Mouse (Mus musculus): Measurements from ENCODE around the gene Ltv1. TPM values are rescaled to one million over a fixed set of nuclear protein-coding genes. Genes with fewer than 3 reads are reported as not detected.

Gene Ltv1
- 10 to 100 TPM; 37.1 to 38.6 TPM for total RNA-seq (2021)
- long read RNA-seq, experiment 1, transcript Ltv1-201 (11 exons, 2,297 nt) = major isoform, 22 of 22 reads
- long read RNA-seq, experiment 1, partial matches to known transcripts = 0 of 22 reads
- long read RNA-seq, experiment 1, other reads (novel, unspliced or antisense) = 0 of 22 reads
- long read RNA-seq, experiment 2, transcript Ltv1-201 (11 exons, 2,297 nt) = major isoform, 46 of 54 reads
- long read RNA-seq, experiment 2, partial matches to known transcripts = 3 of 54 reads
- long read RNA-seq, experiment 2, other reads (novel, unspliced or antisense) = 5 of 54 reads

GRCm38 (mm10) chr10:13192731-13193351 is at the start of gene Ltv1:
TSS of gene Ltv1 (minus strand) at chr10:13193168.
- peak; percentile 85 to 87 for DNase-seq (ENCODE audit: low spot score in 2 of 2)

- no peak for DNase-seq (ENCODE audit: low spot score in 2 of 2)
These were observed 47.5 kb upstream of the Ltv1 start for GRCm38 (mm10) chr10:13240431-13240830.

- DNase-seq (ENCODE audit: low spot score in 2 of 2) = no peak
These were observed 45.2 kb upstream of the Ltv1 start for GRCm38 (mm10) chr10:13238188-13238587.

- DNase-seq (ENCODE audit: low spot score in 2 of 2) = no peak
These were observed 43.9 kb upstream of the Ltv1 start for GRCm38 (mm10) chr10:13236866-13237265.

- no peak for DNase-seq (ENCODE audit: low spot score in 2 of 2)
These were observed 41.5 kb upstream of the Ltv1 start for GRCm38 (mm10) chr10:13234503-13234902.

- DNase-seq (ENCODE audit: low spot score in 2 of 2) = no peak
These were observed 41.0 kb upstream of the Ltv1 start for GRCm38 (mm10) chr10:13233941-13234340.

GRCm38 (mm10) chr10:13233143-13233622 is 40.2 kb upstream of the Ltv1 start:
- no peak for DNase-seq (ENCODE audit: low spot score in 2 of 2)

GRCm38 (mm10) chr10:13232443-13233142 is 39.6 kb upstream of the Ltv1 start:
- DNase-seq (ENCODE audit: low spot score in 2 of 2) = no peak

GRCm38 (mm10) chr10:13230716-13231115 is 37.7 kb upstream of the Ltv1 start:
- no peak for DNase-seq (ENCODE audit: low spot score in 2 of 2)

- DNase-seq (ENCODE audit: low spot score in 2 of 2) = no peak
These were observed 32.6 kb upstream of the Ltv1 start for GRCm38 (mm10) chr10:13225377-13226063.

GRCm38 (mm10) chr10:13222135-13222534 is 29.2 kb upstream of the Ltv1 start:
- no peak for DNase-seq (ENCODE audit: low spot score in 2 of 2)

GRCm38 (mm10) chr10:13220061-13220460 is 27.1 kb upstream of the Ltv1 start:
- DNase-seq (ENCODE audit: low spot score in 2 of 2) = no peak

GRCm38 (mm10) chr10:13213956-13214355 is 21.0 kb upstream of the Ltv1 start:
- no peak for DNase-seq (ENCODE audit: low spot score in 2 of 2)

GRCm38 (mm10) chr10:13212829-13213228 is 19.9 kb upstream of the Ltv1 start:
- no peak for DNase-seq (ENCODE audit: low spot score in 2 of 2)

GRCm38 (mm10) chr10:13212326-13212725 is 19.4 kb upstream of the Ltv1 start:
- no peak for DNase-seq (ENCODE audit: low spot score in 2 of 2)

- DNase-seq (ENCODE audit: low spot score in 2 of 2) = no peak
These were observed 17.1 kb upstream of the Ltv1 start for GRCm38 (mm10) chr10:13209930-13210637.

GRCm38 (mm10) chr10:13209506-13209905 is 16.5 kb upstream of the Ltv1 start:
- no peak for DNase-seq (ENCODE audit: low spot score in 2 of 2)

- DNase-seq (ENCODE audit: low spot score in 2 of 2) = no peak
These were observed 16.1 kb upstream of the Ltv1 start for GRCm38 (mm10) chr10:13209061-13209460.

- DNase-seq (ENCODE audit: low spot score in 2 of 2) = no peak
These were observed 8.8 kb upstream of the Ltv1 start for GRCm38 (mm10) chr10:13201741-13202293.

GRCm38 (mm10) chr10:13200862-13201261 is 7.9 kb upstream of the Ltv1 start:
- DNase-seq (ENCODE audit: low spot score in 2 of 2) = no peak

GRCm38 (mm10) chr10:13199234-13199633 is 6.3 kb upstream of the Ltv1 start:
- DNase-seq (ENCODE audit: low spot score in 2 of 2) = no peak
